Mouse (Mus musculus) ES-Bruce4 (cell line): ENCODE measurements at regions not wholly inside any gene's neighbourhood (a gene's known extent, or its start where the extent isn't known, plus 50 kb on each side); places are given as distances from the start of the nearest gene placed in this dataset.

Experiments
- H3K27ac ChIP-seq: 2 replicates; pipeline ENCODE4 v1.5.1; 2012; ENCODE audit warnings: low read length, inconsistent platforms; ENCODE audit not compliant: insufficient read depth
- H3K27me3 ChIP-seq: 2 replicates; pipeline ENCODE4 v1.6.1; 2012; ENCODE audit warnings: mild to moderate bottlenecking, low read length, inconsistent platforms; ENCODE audit not compliant: control insufficient read depth, poor library complexity, insufficient read depth, severe bottlenecking
- H3K36me3 ChIP-seq: 2 replicates; pipeline ENCODE4 v1.6.1; 2012; ENCODE audit warnings: inconsistent platforms, mild to moderate bottlenecking, low read length, moderate library complexity; ENCODE audit not compliant: control insufficient read depth, poor library complexity, insufficient read depth, severe bottlenecking
- H3K4me1 ChIP-seq: one replicate; pipeline ENCODE4 v1.8.1; 2011; ENCODE audit warnings: low read length; ENCODE audit not compliant: control insufficient read depth, insufficient read depth
- H3K4me3 ChIP-seq: 2 replicates; pipeline ENCODE4 v1.5.1; 2011; ENCODE audit warnings: low read depth, mild to moderate bottlenecking, low read length
- H3K9ac ChIP-seq: 2 replicates; pipeline ENCODE4 v1.6.1; 2012; ENCODE audit warnings: low read depth, mild to moderate bottlenecking, inconsistent platforms; ENCODE audit not compliant: poor library complexity, severe bottlenecking
- H3K9me3 ChIP-seq: replicated peaks from 2 replicates; pipeline ENCODE4 v1.6.1; 2012; ENCODE audit warnings: mild to moderate bottlenecking, low read length, inconsistent platforms; ENCODE audit not compliant: control insufficient read depth, poor library complexity, insufficient read depth, severe bottlenecking
- CTCF ChIP-seq: IDR thresholded peaks from one replicate; pipeline ENCODE4 v1.8.1; 2011; ENCODE audit warnings: low read depth, low read length
- EP300 ChIP-seq: IDR thresholded peaks from 2 replicates; pipeline ENCODE4 v1.6.1; 2011; ENCODE audit warnings: low read depth, low read length; ENCODE audit not compliant: insufficient read depth
- POLR2A ChIP-seq: IDR thresholded peaks from one replicate; pipeline ENCODE4 v1.8.1; 2011; ENCODE audit warnings: low read length; ENCODE audit not compliant: insufficient read depth

GRCm38 (mm10) chr4:67932481-67932880 is 1021.7 kb downstream of the Brinp1 start:
- Histone ChIP-seq H3K27ac (no peak overlapping the region), H3K36me3 (no peaks in the 10 kb centered on the region), H3K9ac (no peak overlapping the region), H3K9me3 (no peaks in the 10 kb centered on the region), H3K27me3 (no peaks in the 10 kb centered on the region), H3K4me3 (no peak overlapping the region), H3K4me1 (no peaks in the 10 kb centered on the region)
- TF ChIP-seq EP300 (no peak), POLR2A (no peak), CTCF (no peak)

GRCm38 (mm10) chr4:67899109-67899508 is 1055.1 kb downstream of the Brinp1 start:
- H3K27me3 ChIP-seq = no peaks in the 10 kb centered on the region; the same call in 1 of the 2 replicates
- TF ChIP-seq POLR2A (no peak), CTCF (no peak), EP300 (no peak)
- no peaks in the 10 kb centered on the region for H3K36me3 ChIP-seq
- H3K9me3 ChIP-seq = no peaks in the 10 kb centered on the region
- no peaks in the 10 kb centered on the region for H3K4me1 ChIP-seq
- H3K4me3 ChIP-seq = no peak overlapping the region
- no peak overlapping the region for H3K9ac ChIP-seq
- H3K27ac ChIP-seq = no peak overlapping the region

GRCm38 (mm10) chr4:67891946-67892575 is 1062.1 kb downstream of the Brinp1 start:
- Histone ChIP-seq H3K36me3 (no peaks in the 10 kb centered on the region), H3K27ac (no peak overlapping the region), H3K27me3 (no peaks in the 10 kb centered on the region), H3K9me3 (no peaks in the 10 kb centered on the region), H3K4me3 (no peak overlapping the region), H3K9ac (no peak overlapping the region), H3K4me1 (no peaks in the 10 kb centered on the region)
- TF ChIP-seq EP300 = no peak
- no peak for TF ChIP-seq POLR2A
- no peak for TF ChIP-seq CTCF

- Histone ChIP-seq H3K27me3 (no peaks in the 10 kb centered on the region), H3K27ac (no peak overlapping the region), H3K36me3 (no peaks in the 10 kb centered on the region), H3K9ac (no peak overlapping the region), H3K9me3 (no peaks in the 10 kb centered on the region), H3K4me1 (no peaks in the 10 kb centered on the region), H3K4me3 (no peak overlapping the region)
- TF ChIP-seq CTCF (no peak), POLR2A (no peak), EP300 (no peak)
Observed at GRCm38 (mm10) chr4:67887954-67888353, 1060.6 kb downstream of the Tlr4 start.

GRCm38 (mm10) chr4:67885204-67885603 is 1057.8 kb downstream of the Tlr4 start:
- no peaks in the 10 kb centered on the region for H3K4me1 ChIP-seq
- no peak overlapping the region for H3K9ac ChIP-seq
- H3K4me3 ChIP-seq = no peak overlapping the region
- H3K36me3 ChIP-seq = no peaks in the 10 kb centered on the region
- H3K27ac ChIP-seq = no peak overlapping the region
- TF ChIP-seq POLR2A = no peak
- TF ChIP-seq EP300 = no peak
- no peak for TF ChIP-seq CTCF
- no peaks in the 10 kb centered on the region for H3K9me3 ChIP-seq
- H3K27me3 ChIP-seq = no peaks in the 10 kb centered on the region

- Histone ChIP-seq H3K4me1 (no peaks in the 10 kb centered on the region), H3K4me3 (no peak overlapping the region), H3K36me3 (no peaks in the 10 kb centered on the region), H3K27me3 (no peaks in the 10 kb centered on the region), H3K27ac (no peak overlapping the region), H3K9me3 (no peaks in the 10 kb centered on the region; the same call in 1 of the 2 replicates), H3K9ac (no peak overlapping the region)
- TF ChIP-seq EP300 (no peak), POLR2A (no peak), CTCF (no peak)
Observed at GRCm38 (mm10) chr4:67862218-67862617, 1034.8 kb downstream of the Tlr4 start.
